Mouse (Mus musculus) midbrain, embryonic 11.5 days (tissue): ENCODE data around the gene Knl1. TPM values are rescaled to one million over a fixed set of nuclear protein-coding genes. Genes with fewer than 3 reads are reported as not detected.

Experiments used
- ATAC-seq: fragments of 200-750 bp; cut with Nextera tagmentation; 2 replicates; pipeline ENCODE4 v1.8.0; 2017; ENCODE audit warnings: moderate TSS enrichment, moderate library complexity; ENCODE audit not compliant: low FRiP score
- DNase-seq: peaks from one replicate; pipeline ENCODE4 v3.0.0; 2015; ENCODE audit warnings: low spot score; ENCODE audit errors: missing footprints
- H3K27ac ChIP-seq: fragments of 300-500 bp; sonication (generic); 2 replicates; pipeline ENCODE4 v1.5.1; 2014; ENCODE audit warnings: low read depth, low read length
- H3K27me3 ChIP-seq: fragments of 300-500 bp; sonication (generic); 2 replicates; pipeline ENCODE4 v1.6.1; 2014; ENCODE audit warnings: mild to moderate bottlenecking, low read length, moderate library complexity, mixed read lengths; ENCODE audit not compliant: control insufficient read depth, insufficient read depth
- H3K36me3 ChIP-seq: fragments of 300-500 bp; sonication (generic); 2 replicates; pipeline ENCODE4 v1.6.1; 2014; ENCODE audit warnings: mild to moderate bottlenecking, low read length, moderate library complexity, mixed read lengths; ENCODE audit not compliant: control insufficient read depth, insufficient read depth
- H3K4me1 ChIP-seq: fragments of 300-500 bp; sonication (generic); 2 replicates; pipeline ENCODE4 v1.6.1; 2014; ENCODE audit warnings: low read length; ENCODE audit not compliant: control insufficient read depth, insufficient read depth
- H3K4me2 ChIP-seq: fragments of 300-500 bp; sonication (generic); 2 replicates; pipeline ENCODE4 v1.6.1; 2014; ENCODE audit warnings: mild to moderate bottlenecking, moderate library complexity
- H3K4me3 ChIP-seq: fragments of 300-500 bp; sonication (generic); 2 replicates; pipeline ENCODE4 v1.5.1; 2014; ENCODE audit warnings: low read depth, low read length
- H3K9ac ChIP-seq: fragments of 300-500 bp; sonication (generic); 2 replicates; pipeline ENCODE4 v1.6.1; 2014; ENCODE audit warnings: low read length
- H3K9me3 ChIP-seq: fragments of 300-500 bp; sonication (generic); 2 replicates; pipeline ENCODE4 v1.6.1; 2016; ENCODE audit warnings: low read length; ENCODE audit not compliant: control insufficient read depth
- WGBS: fragments of 180-500 bp; shearing (Covaris S2); extraction: QIAGEN DNeasy Blood & Tissue Kit; methylation state at CpG from one replicate; pipeline ENCODE4 v1.1.7; 2014; 5-methylcytosine and 5-hydroxymethylcytosine counted together
- polyA plus RNA-seq: library from polyadenylated mRNA; unstranded; fragments of >200 nt; fragmentation: Nextera tagmentation; extraction: Ambion mirVana; gene quantifications from 2 replicates; pipeline ENCODE4 v1.2.1, GENCODE M21; 2014

The Knl1 gene
- polyA plus RNA-seq, 1 experiment from 2014 or later = 45.5 TPM

DNA sequence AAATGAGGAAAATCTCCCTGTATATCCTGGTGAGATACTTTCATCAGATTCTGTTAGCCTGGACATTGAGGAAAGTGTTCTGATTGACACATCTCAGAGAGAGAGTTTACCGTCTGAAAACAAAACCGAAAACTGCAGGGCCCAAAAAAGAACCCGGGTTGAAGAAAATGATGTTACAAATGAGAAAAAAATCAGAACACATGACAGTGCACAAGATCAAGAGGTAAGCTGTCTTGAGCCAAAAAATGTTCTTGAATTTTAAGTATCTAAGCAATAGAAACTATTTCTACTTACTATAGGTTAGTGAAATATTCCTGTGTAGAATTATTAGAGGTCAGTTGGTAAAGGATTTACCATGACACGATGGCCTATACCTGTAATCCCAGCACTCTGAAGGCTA, 25.5 kb downstream of the Knl1 start:
- no peak overlapping the region for H3K4me3 ChIP-seq
- no peak for ATAC-seq
- no peaks in the 10 kb centered on the region for H3K27me3 ChIP-seq
- H3K9me3 ChIP-seq = no peaks in the 10 kb centered on the region
- no peak overlapping the region for H3K9ac ChIP-seq
- H3K36me3 ChIP-seq = 0 out of 2 replicates have a peak, but pooled peaks cover 2% of the 10 kb centered on the region
- no peak overlapping the region for H3K4me2 ChIP-seq
- no peaks in the 10 kb centered on the region for H3K4me1 ChIP-seq
- WGBS = 95% methylated on average over 4 of the region's 4 CpGs
- H3K27ac ChIP-seq = no peak overlapping the region
- no peak for DNase-seq

DNA sequence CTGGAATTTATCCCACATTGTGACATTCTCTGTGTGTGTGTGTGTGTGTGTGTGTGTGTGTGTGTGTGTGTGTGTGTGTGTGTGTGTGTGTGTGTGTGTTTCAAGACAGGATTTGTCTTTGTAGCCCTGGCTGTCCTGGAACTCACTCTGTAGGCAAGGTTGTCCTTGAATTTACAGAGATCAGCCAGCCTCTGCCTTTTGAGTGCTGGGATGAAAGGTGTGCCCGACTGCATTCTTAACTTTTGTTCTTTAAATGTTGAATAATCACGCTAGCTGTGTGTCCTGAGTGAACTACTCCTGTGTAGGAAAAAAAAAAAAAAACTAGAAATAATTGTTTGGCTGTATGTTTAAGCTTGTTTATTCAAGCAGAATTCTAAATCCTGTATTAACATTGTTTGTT, 39.2 kb downstream of the Knl1 start:
- WGBS = 85% methylated on average over 2 of the region's 2 CpGs
- DNase-seq = no peak
- Histone ChIP-seq H3K36me3 (peaks cover under 1% of the 10 kb centered on the region; the same call in 1 of the 2 replicates), H3K27me3 (no peaks in the 10 kb centered on the region), H3K4me3 (no peak overlapping the region), H3K9ac (no peak overlapping the region), H3K27ac (no peak overlapping the region), H3K9me3 (no peaks in the 10 kb centered on the region), H3K4me2 (no peak overlapping the region), H3K4me1 (no peaks in the 10 kb centered on the region)
- ATAC-seq = no peak

DNA sequence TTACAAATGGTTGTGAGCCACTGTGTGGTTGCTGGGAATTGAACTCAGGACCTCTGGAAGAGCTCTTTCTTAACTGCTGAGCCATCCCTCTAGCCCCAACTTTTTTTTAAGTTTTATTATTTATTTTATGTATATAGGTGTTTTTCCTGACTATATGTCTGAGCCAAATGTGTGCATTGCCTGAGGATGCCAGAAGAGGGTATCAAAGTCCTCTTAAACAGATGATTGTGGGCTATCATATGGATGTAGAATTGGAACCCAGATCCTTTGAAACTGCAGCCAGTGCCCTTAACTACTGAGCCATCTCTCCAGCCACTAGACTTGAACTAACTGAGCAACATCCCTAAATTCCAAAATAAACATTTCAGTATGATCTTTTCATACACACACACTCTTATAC, 54.6 kb downstream of the Knl1 start:
- Histone ChIP-seq H3K4me3 (no peak overlapping the region), H3K9ac (no peak overlapping the region), H3K36me3 (peaks cover 5% of the 10 kb centered on the region; the same call in 1 of the 2 replicates), H3K4me1 (no peaks in the 10 kb centered on the region), H3K27me3 (no peaks in the 10 kb centered on the region), H3K9me3 (no peaks in the 10 kb centered on the region), H3K27ac (no peak overlapping the region), H3K4me2 (no peak overlapping the region)
- no peak for DNase-seq
- ATAC-seq = no peak

DNA sequence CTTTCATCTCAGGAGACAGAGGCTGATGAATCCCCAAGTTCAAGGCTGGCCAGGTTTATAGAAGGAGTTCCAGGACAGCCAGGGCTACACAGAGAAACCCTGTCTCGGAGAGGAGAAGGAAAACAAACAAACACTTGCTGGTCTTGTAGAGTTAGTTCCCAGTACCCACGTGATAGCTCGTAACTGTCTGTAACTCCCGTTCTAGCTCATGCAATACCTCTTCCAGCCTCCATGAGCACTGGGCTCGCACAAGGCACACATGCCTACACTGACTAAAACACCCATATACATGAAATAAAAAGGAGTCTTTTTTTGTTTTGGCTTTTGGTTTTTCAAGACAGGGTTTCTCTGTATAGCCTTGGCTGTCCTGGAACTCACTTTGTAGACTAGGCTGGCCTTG, 59.7 kb downstream of the Knl1 start:
- peaks cover 9% of the 10 kb centered on the region; the same call in 1 of the 2 replicates for H3K36me3 ChIP-seq
- H3K9me3 ChIP-seq = no peaks in the 10 kb centered on the region
- no peak overlapping the region for H3K4me3 ChIP-seq
- no peak overlapping the region for H3K27ac ChIP-seq
- H3K4me2 ChIP-seq = no peak overlapping the region
- no peaks in the 10 kb centered on the region for H3K27me3 ChIP-seq
- WGBS = 86% methylated on average over 5 of the region's 5 CpGs
- no peak overlapping the region for H3K9ac ChIP-seq
- H3K4me1 ChIP-seq = no peaks in the 10 kb centered on the region
- no peak for ATAC-seq
- DNase-seq = no peak

DNA sequence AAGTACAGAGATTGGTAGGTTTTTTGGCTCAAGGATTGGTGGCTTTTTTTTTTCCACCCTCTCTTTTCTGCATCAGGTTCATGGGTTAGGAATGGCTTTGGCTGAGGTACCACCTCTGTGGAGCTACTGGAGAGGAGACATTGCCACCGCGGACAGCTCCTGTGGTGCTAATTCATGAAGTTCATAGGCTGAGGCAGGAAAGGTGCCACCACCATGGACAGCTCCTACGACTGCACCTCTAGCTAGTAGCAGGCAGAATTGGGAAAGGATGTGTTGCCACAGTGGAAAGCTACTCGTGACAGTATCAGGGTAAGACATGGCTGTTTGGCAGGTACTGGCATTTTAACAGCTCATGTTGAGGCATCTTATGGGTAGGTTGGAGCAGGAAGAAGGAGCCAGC, 61.6 kb downstream of the Knl1 start:
- Histone ChIP-seq H3K27ac (no peak overlapping the region), H3K9ac (no peak overlapping the region), H3K36me3 (0 out of 2 replicates have a peak, but pooled peaks cover 4% of the 10 kb centered on the region), H3K9me3 (no peaks in the 10 kb centered on the region), H3K4me1 (peaks cover 5% of the 10 kb centered on the region; the same call in 1 of the 2 replicates), H3K4me3 (no peak overlapping the region), H3K27me3 (no peaks in the 10 kb centered on the region), H3K4me2 (no peak overlapping the region)
- WGBS = 73% methylated on average over 4 of the region's 4 CpGs
- ATAC-seq (no peak), DNase-seq (no peak)

DNA sequence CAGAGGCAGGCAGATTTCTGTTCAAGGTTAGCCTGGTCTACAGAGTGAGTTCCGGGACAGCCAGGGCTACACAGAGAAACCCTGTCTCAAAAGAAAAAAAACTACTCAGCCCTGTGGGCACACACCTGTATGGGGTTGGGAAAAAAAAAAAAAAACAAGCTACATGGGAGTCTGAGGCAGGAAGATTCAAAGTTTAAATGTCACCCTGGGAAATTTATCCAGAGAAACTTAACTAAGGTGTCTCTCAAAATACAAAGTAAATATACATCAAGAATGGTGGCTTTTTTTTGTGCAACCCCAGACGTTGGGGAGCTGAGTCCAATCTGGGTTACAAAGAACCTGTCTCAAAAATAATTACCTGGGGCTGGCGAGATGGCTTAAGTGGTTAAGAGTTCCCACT, 64.1 kb downstream of the Knl1 start:
- ATAC-seq = no peak
- H3K9ac ChIP-seq = no peak overlapping the region

DNA sequence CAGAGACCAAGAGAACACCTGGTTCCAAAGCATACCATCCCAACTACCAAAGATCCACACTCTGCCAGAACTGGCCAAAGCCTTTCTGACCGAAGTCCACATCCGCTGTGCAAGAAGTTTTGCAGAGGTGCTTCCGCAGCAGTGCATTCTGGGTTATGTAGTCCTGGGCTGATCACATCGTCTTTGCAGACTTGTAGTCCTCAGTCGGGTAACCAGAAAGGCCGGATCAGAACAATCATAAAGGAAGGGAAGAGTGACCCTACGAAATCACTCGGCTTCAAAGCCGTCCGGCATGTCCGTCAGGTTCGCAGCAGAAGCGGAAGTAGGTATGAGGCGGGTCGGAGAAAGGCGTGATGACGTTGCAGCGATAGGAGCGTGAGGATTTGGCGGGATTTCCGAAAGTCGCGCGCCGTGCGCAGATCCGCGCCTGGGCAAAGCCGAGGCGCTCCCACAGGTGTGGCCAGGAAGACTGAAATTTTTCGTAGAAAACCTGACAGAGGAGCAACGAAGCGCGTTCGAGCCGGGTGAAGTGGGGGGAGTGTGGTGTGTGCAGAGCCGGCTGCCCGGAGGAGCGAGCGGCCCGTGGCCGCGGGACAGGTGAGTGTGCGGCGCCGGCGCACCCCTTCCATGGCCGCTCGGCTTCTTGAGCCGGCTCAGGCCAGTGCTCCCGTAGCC, 65.7 kb downstream of the Knl1 start, which contains the start of gene Rad51:
Gene Rad51 (plus strand): TSS at position 356 of the 675 bp plus-strand sequence.
- H3K4me1 ChIP-seq = peaks cover 6% of the 10 kb centered on the region
- H3K27ac ChIP-seq = peak within 1 kb of the TSS; percentile 53; the same call in 1 of the 2 replicates
- H3K4me3 ChIP-seq = peak within 1 kb of the TSS; percentile 53
- H3K36me3 ChIP-seq = 0 out of 2 replicates have a peak, but pooled peaks cover 3% of the 10 kb centered on the region
- ATAC-seq (peak; percentile 94), DNase-seq (peak; percentile 98)
- peak within 1 kb of the TSS; percentile 58 for H3K9ac ChIP-seq
- H3K27me3 ChIP-seq = no peaks in the 10 kb centered on the region
- WGBS = under 1% methylated on average over 51 of the region's 51 CpGs
- peak within 1 kb of the TSS; percentile 61 for H3K4me2 ChIP-seq
- no peaks in the 10 kb centered on the region for H3K9me3 ChIP-seq

More for the DNA sequence above, 64.1 kb downstream of the Knl1 start:
- no peak overlapping the region for H3K27ac ChIP-seq
- 91% methylated on average over 3 of the region's 3 CpGs for WGBS
- H3K4me3 ChIP-seq = no peak overlapping the region
- no peak for DNase-seq
- H3K27me3 ChIP-seq = no peaks in the 10 kb centered on the region
- 0 out of 2 replicates have a peak, but pooled peaks cover 4% of the 10 kb centered on the region for H3K36me3 ChIP-seq
- H3K9me3 ChIP-seq = no peaks in the 10 kb centered on the region
- peaks cover 6% of the 10 kb centered on the region for H3K4me1 ChIP-seq
- no peak overlapping the region for H3K4me2 ChIP-seq

DNA sequence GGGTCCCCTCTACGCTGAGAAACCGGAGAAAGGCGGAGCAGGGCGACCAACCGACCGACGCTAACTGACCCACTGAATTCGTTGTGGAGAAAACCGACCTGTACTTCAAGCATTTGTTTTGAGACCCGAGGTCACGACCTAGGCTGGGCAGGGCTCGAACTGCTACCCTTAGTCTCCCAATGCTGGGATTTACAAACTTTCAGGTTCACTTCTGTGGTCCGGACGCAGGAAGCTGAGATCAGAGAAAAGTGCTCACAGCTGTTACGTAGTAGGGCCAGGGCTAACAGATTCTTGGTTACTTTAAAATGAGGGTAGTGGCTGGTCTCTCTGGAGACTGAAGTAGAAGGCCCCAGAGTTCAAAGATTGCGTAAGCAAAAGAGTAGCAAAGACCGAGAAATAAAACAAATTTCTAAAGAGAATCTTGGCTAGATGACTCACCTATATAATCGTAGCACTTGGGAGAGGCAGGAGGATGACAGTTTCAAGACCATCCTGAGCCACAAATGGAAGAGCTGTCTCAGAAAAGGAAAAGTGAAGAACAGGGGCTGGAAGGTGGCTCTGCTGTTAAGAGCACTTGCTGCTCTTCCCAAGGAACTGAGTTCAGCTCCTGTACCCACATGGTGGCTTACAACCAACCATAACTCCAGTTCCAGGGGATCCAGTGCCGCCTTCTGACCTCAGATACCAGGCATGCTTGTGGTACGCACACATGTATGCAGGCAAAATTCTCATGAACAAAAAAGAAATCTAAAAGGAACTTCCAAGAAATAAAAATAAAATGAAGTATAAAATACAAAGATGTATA, 66.4 kb downstream of the Knl1 start:
- DNase-seq (peak; percentile 89), ATAC-seq (no peak; the same call in 1 of the 2 replicates)
- Histone ChIP-seq H3K4me1 (peaks cover 6% of the 10 kb centered on the region), H3K9me3 (no peaks in the 10 kb centered on the region), H3K4me3 (peak overlapping the region; percentile 53), H3K27me3 (no peaks in the 10 kb centered on the region), H3K9ac (peak overlapping the region; percentile 58), H3K4me2 (peak overlapping the region; percentile 61), H3K27ac (no peak overlapping the region), H3K36me3 (0 out of 2 replicates have a peak, but pooled peaks cover 3% of the 10 kb centered on the region)
- WGBS = 16% methylated on average over 20 of the region's 20 CpGs

DNA sequence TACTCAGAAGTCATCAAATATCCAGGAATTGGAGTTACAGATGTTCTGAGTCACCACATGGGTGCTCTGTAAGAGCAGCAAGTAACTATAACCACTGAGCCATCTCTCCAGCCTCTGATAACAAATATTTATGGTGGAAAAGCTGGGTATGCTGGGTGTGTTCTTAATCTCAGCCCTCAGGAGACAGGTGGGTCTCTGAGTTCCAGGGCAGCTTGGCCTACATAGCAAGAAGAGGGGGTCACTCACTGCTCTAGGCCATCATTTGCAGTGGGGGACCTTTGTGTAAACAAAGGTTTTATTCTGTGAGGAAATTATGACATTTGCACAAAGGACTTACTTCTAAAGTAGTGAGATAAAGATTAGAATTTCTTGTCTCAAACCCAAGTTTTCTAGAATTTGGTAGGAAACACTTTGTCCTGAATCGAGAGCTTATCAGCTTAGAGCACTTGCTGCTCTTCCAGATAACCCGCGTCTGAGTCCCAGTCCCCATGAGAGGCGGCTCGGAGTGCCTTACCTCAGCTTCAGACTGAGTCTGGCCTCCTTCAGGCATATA, 89.5 kb downstream of the Knl1 start:
- ATAC-seq (no peak), DNase-seq (no peak)
- no peak overlapping the region for H3K4me2 ChIP-seq
- no peak overlapping the region for H3K27ac ChIP-seq
- H3K27me3 ChIP-seq = no peaks in the 10 kb centered on the region
- no peaks in the 10 kb centered on the region for H3K9me3 ChIP-seq
- H3K9ac ChIP-seq = no peak overlapping the region
- WGBS = 91% methylated on average over 5 of the region's 5 CpGs
- H3K36me3 ChIP-seq = peaks cover 18% of the 10 kb centered on the region; the same call in 1 of the 2 replicates
- H3K4me1 ChIP-seq = no peaks in the 10 kb centered on the region
- H3K4me3 ChIP-seq = no peak overlapping the region
